Mouse (Mus musculus): ENCODE measurements around the gene Rsl24d1. TPM values are rescaled to one million over a fixed set of nuclear protein-coding genes. Genes with fewer than 3 reads are reported as not detected.
A peak's percentile ranks its signal among the peaks of the same experiment; 100 is the strongest.

Gene Rsl24d1
- polyA plus RNA-seq, 1 experiment from 2014 or later, result 86.3 TPM

DNA sequence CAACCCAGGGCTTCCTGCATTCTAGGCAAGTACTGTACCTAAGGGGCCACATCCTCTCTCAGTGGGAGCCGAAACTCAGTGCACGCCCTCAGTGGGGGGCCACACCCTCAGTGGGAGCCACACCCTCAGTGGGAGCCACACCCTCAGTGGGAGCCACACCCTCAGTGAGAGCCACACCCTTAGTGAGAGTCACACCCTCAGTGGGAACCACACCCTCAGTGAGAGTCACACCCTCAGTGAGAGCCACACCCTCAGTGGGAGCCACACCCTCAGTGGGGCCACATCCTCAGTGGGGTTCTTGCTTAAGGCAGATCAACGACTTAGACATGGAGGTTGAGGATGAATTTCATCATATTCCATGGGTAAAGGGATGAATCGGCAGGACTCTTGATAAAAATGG is 44.7 kb downstream of the Rsl24d1 start:
- Histone ChIP-seq H3K27me3 (ENCODE audit: control insufficient read depth, insufficient read depth, low read length) (no peaks in the 10 kb centered on the region), H3K4me2 (ENCODE audit: low read depth, low read length) (no peak overlapping the region), H3K27ac (ENCODE audit: low read length) (no peak overlapping the region), H3K9me3 (replicated peaks; ENCODE audit: control insufficient read depth, low read length) (no peaks in the 10 kb centered on the region), H3K9ac (ENCODE audit: low read length) (no peak overlapping the region), H3K4me3 (ENCODE audit: low read length) (no peak overlapping the region), H3K4me1 (ENCODE audit: control insufficient read depth, insufficient read depth, low read length) (no peaks in the 10 kb centered on the region), H3K36me3 (ENCODE audit: control insufficient read depth, insufficient read depth) (no peaks in the 10 kb centered on the region)
- 85% methylated on average over 4 of the region's 4 CpGs for WGBS
- no peak for ATAC-seq (replicated peaks; ENCODE audit: extremely low read depth, insufficient read depth, low FRiP score)

DNA sequence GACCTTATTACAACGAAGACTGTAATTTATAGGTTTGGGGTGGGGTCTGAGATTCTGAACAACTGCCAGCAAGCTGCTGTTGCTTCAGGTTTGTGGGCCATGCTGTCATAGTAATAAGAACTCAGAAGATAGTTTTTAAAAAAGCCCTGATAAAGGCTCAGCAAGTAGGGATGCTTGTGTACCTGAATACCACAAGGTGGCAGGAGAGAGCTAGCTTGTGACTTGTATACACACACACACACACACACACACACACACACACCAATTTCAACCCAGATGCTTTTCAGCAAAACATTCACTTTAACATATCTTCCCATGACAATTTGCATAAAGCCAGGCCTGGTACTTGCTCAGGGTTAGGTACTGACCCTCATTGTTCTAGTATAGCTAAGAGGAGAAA is 46.0 kb downstream of the Rsl24d1 start:
- Histone ChIP-seq H3K27me3 (ENCODE audit: control insufficient read depth, insufficient read depth, low read length) (peaks cover 3% of the 10 kb centered on the region; the same call in 1 of the 2 replicates), H3K27ac (ENCODE audit: low read length) (no peak overlapping the region), H3K4me1 (ENCODE audit: control insufficient read depth, insufficient read depth, low read length) (0 out of 2 replicates have a peak, but pooled peaks cover 2% of the 10 kb centered on the region), H3K36me3 (ENCODE audit: control insufficient read depth, insufficient read depth) (no peaks in the 10 kb centered on the region), H3K4me2 (ENCODE audit: low read depth, low read length) (no peak overlapping the region), H3K9me3 (replicated peaks; ENCODE audit: control insufficient read depth, low read length) (no peaks in the 10 kb centered on the region), H3K9ac (ENCODE audit: low read length) (no peak overlapping the region), H3K4me3 (ENCODE audit: low read length) (no peak overlapping the region)
- no peak for ATAC-seq (replicated peaks; ENCODE audit: extremely low read depth, insufficient read depth, low FRiP score)
- 38% methylated on average over 1 of the region's 1 CpGs for WGBS

DNA sequence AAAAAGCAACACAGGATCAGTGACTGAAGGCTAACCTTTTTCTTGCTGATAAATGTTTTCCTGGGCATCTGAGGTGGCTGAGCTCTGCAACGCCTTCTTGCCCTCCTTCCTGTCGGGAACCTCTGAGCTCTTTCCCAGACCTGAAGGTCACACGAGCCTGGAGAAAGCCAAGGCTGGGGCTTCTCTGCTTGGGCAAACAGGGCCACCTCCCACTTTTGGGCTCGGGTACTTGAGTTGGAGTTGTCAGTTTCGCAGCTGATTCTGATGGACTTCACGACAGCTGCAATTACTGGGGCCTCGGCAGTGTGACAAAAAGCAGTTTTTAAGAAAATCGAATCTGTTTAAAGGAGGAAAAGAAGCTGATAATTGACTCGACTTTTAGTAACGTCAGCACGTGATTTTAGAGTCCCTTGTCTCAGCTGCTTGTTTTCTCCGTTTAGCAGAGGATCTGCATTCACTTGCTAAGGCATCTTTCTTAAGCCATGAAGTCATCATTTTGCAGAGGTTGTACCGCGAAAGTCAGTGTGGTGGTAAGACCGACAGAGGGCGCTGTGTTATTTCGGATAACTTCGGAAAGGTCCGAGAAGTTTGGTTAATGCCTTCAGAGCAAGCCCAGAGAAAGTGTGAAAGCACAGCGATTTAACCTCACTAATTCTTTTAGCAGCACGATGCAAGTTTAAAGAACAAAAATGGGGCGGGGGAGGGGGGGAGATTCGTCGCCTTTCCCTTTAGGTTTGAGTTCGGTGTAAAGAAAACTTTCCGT is 49.5 kb downstream of the Rsl24d1 start:
- peaks cover 3% of the 10 kb centered on the region; the same call in 1 of the 2 replicates for H3K27me3 ChIP-seq (ENCODE audit: control insufficient read depth, insufficient read depth, low read length)
- H3K27ac ChIP-seq (ENCODE audit: low read length), result no peak overlapping the region
- no peaks in the 10 kb centered on the region for H3K9me3 ChIP-seq (replicated peaks; ENCODE audit: control insufficient read depth, low read length)
- 0 out of 2 replicates have a peak, but pooled peaks cover 2% of the 10 kb centered on the region for H3K4me1 ChIP-seq (ENCODE audit: control insufficient read depth, insufficient read depth, low read length)
- peak overlapping the region; percentile 75 for H3K4me2 ChIP-seq (ENCODE audit: low read depth, low read length)
- H3K4me3 ChIP-seq (ENCODE audit: low read length), result peak overlapping the region; percentile 51
- no peaks in the 10 kb centered on the region for H3K36me3 ChIP-seq (ENCODE audit: control insufficient read depth, insufficient read depth)
- H3K9ac ChIP-seq (ENCODE audit: low read length), result peak overlapping the region; percentile 62
- 12% methylated on average over 26 of the region's 26 CpGs for WGBS
- ATAC-seq (replicated peaks; ENCODE audit: extremely low read depth, insufficient read depth, low FRiP score), result no peak; the same call in 1 of the 2 replicates

DNA sequence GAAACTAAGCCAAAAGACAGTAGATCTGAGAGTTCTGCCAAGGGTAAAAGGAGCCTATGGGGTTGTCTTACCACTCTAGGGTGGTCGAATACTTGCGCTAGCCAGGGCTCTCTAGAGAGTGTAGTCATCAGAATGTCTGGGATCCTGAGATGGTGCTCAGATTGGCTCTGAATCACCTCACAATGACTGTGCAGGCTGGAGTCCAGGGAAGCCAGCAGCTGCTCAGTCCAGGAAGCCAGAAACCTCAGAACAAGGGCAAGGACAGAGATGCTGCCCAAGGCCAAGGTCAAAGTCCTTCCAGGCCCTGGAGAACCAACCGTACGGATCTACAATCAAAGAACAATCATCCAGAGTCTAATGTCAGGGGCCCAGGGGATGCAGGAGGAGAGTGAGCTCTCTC is 52.4 kb downstream of the Rsl24d1 start:
- Histone ChIP-seq H3K9me3 (replicated peaks; ENCODE audit: control insufficient read depth, low read length) (no peaks in the 10 kb centered on the region), H3K27ac (ENCODE audit: low read length) (no peak overlapping the region), H3K4me1 (ENCODE audit: control insufficient read depth, insufficient read depth, low read length) (0 out of 2 replicates have a peak, but pooled peaks cover 2% of the 10 kb centered on the region), H3K27me3 (ENCODE audit: control insufficient read depth, insufficient read depth, low read length) (peaks cover 3% of the 10 kb centered on the region; the same call in 1 of the 2 replicates), H3K36me3 (ENCODE audit: control insufficient read depth, insufficient read depth) (no peaks in the 10 kb centered on the region), H3K4me2 (ENCODE audit: low read depth, low read length) (no peak overlapping the region), H3K4me3 (ENCODE audit: low read length) (no peak overlapping the region), H3K9ac (ENCODE audit: low read length) (no peak overlapping the region)
- no peak for ATAC-seq (replicated peaks; ENCODE audit: extremely low read depth, insufficient read depth, low FRiP score)
- WGBS, result 77% methylated on average over 4 of the region's 4 CpGs

Other genes starting within 250 kb of the Rsl24d1 start
- gene Pygo1, start 187.8 kb upstream of the Rsl24d1 start, polyA plus RNA-seq (2015; fragmentation: Nextera tagmentation; extraction: Ambion mirVana), result 1.9 TPM in 2 replicates
- gene Dyx1c1, start 154.6 kb upstream of the Rsl24d1 start, polyA plus RNA-seq (2015; fragmentation: Nextera tagmentation; extraction: Ambion mirVana), result 0.45 and 0.84 TPM in 2 replicates
- gene Gm44503, start 154.6 kb upstream of the Rsl24d1 start, polyA plus RNA-seq (2015; fragmentation: Nextera tagmentation; extraction: Ambion mirVana), result not detected in 2 replicates
- gene Ccpg1os, start 128.0 kb upstream of the Rsl24d1 start, polyA plus RNA-seq (2015; fragmentation: Nextera tagmentation; extraction: Ambion mirVana), result 16.2 and 16.4 TPM in 2 replicates
- gene Ccpg1, start 128.0 kb upstream of the Rsl24d1 start, polyA plus RNA-seq (2015; fragmentation: Nextera tagmentation; extraction: Ambion mirVana), result 30.0 and 35.8 TPM in 2 replicates
- gene Pigb, start 73.0 kb upstream of the Rsl24d1 start, polyA plus RNA-seq (2015; fragmentation: Nextera tagmentation; extraction: Ambion mirVana), result 7.2 and 7.5 TPM in 2 replicates
- gene Rab27a, start 68.6 kb upstream of the Rsl24d1 start, polyA plus RNA-seq (2015; fragmentation: Nextera tagmentation; extraction: Ambion mirVana), result 7.7 and 11.5 TPM in 2 replicates
- 0.18 TPM in 1 of 2 replicates, not detected in the other for gene Khdc3, start 11.6 kb upstream of the Rsl24d1 start, polyA plus RNA-seq (2015; fragmentation: Nextera tagmentation; extraction: Ambion mirVana)
- gene Gm20509, start 11.0 kb upstream of the Rsl24d1 start, polyA plus RNA-seq (2015; fragmentation: Nextera tagmentation; extraction: Ambion mirVana), result not detected in 2 replicates

Measured in heart, embryonic 16.5 days (tissue).